In the genomic region with DNA sequence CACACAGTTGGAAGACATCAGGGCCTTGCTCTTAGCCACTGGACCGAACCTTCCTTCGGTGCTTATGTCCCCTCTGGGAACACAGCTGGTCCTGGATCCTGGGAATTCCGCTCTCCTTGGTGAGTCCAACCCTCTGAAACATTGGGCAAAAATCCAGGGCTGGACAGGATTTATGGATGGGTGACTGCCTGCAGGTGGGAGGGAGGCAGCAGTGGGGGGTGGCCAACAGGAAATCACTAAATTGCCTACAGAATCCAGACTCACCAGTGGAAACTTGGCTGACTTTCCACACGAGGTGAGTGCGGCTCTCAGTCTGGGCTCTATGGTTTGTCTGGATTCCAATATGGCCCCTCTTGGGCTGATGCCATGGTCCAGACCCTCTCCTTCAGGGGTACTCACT, we compare ENCODE assay signal across 10 mouse cellular contexts.
DNase-seq lines count a peak whose midpoint lies in the region; ATAC-seq and TF ChIP-seq lines count a peak whose summit lies in the region.
"Had no signal": no experiment of that assay in that cellular context is flagged by ENCODE, and none has a peak within 500 bp of the region (broad histone marks: within the 10 kb centered on the region; RNA-seq: fewer than 3 reads in every experiment).

No protein-coding gene starts in this region.

- no peaks in the 10 kb centered on the region for H3K27me3 ChIP-seq in lung, embryonic 14.5 days (ENCODE audit: insufficient read depth, low read length)

- H3K4me3 ChIP-seq in lung, embryonic 14.5 days (ENCODE audit: low read depth, low read length): no peak overlapping the region
- no peak overlapping the region for H3K4me3 ChIP-seq in gastrocnemius, adult 2 months
- H3K4me3 ChIP-seq: erythroblast, embryonic 14.5 days; myocyte had no signal

- no peaks in the 10 kb centered on the region for H3K36me3 ChIP-seq in lung, embryonic 14.5 days (ENCODE audit: insufficient read depth)

- H3K9me3 ChIP-seq in lung, embryonic 14.5 days (ENCODE audit: low read depth, low read length): no peaks in the 10 kb centered on the region

- WGBS in lung, embryonic 14.5 days: 64% methylated on average over 5 of the region's 5 CpGs

- no peak overlapping the region for H3K27ac ChIP-seq in lung, embryonic 14.5 days (ENCODE audit: low read depth)
- H3K27ac ChIP-seq in gastrocnemius, adult 2 months: no peak overlapping the region
- H3K27ac ChIP-seq: macrophage had no signal

- no peak for ATAC-seq in lung, embryonic 14.5 days (ENCODE audit: insufficient read depth)

- no peaks in the 10 kb centered on the region for H3K4me1 ChIP-seq in lung, embryonic 14.5 days (ENCODE audit: insufficient read depth)

- TF ChIP-seq CTCF in lung, embryonic 14.5 days (IDR thresholded peaks at IDR 0.05; ENCODE audit: low read depth): no peak
- no peak for TF ChIP-seq CTCF in gastrocnemius, adult 2 months (IDR thresholded peaks at IDR 0.05)

- DNase-seq in lung, embryonic 14.5 days: peak; percentile 9
- no peak for DNase-seq in lung, postnatal 10 days
- peak; percentile 48 for DNase-seq in gastrocnemius, adult 2 months
- DNase-seq in kidney, postnatal 10 days: peak; percentile 76
- no peak for DNase-seq in neural tube, embryonic 10.5 days (ENCODE audit: extremely low spot score, low spot score)
- DNase-seq in layer of hippocampus, postnatal 36 days: no peak
- no peak for DNase-seq in yolk sac, embryonic 10.5 days (ENCODE audit: low spot score)

- intact Hi-C loops in gastrocnemius, adult 2 months (cut with DNase I): no loop called here

- no peak overlapping the region for H3K9ac ChIP-seq in lung, embryonic 14.5 days

- H3K4me2 ChIP-seq in lung, embryonic 14.5 days: no peak overlapping the region

Comparison
In these comparisons a context has a peak if more than half of its experiments do, and no peak if none do; other contexts are left out.
1. DNase-seq: peak in lung, embryonic 14.5 days (single experiment), gastrocnemius, adult 2 months (single experiment) and kidney, postnatal 10 days (single experiment); none in lung, postnatal 10 days (single experiment), neural tube, embryonic 10.5 days (single experiment), layer of hippocampus, postnatal 36 days (0 of 2) and yolk sac, embryonic 10.5 days (single experiment).